Mouse (Mus musculus): Measurements from ENCODE around the gene Lama5.

Gene Lama5

DNA sequence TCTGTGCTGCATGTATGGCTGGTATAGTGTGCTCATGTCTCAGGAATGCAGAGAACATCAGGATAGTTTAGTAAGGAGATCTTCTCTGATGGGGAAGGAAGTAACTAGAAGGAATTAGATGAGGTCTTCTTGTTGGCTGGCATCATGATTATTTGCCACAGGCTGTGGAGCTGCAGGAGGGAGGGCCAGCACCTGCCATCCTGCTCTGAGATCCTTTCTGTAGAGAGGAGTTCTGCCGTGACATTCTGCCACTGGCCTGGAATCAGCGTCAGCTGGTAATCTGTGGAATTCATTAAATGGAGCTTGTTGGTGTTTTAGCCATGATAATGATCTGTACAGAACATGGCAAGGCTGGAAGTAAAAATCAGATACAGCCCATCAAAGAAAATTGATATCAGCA, 79.6 kb downstream of the Lama5 start:
- no peak for DNase-seq (ENCODE audit: low spot score)

DNA sequence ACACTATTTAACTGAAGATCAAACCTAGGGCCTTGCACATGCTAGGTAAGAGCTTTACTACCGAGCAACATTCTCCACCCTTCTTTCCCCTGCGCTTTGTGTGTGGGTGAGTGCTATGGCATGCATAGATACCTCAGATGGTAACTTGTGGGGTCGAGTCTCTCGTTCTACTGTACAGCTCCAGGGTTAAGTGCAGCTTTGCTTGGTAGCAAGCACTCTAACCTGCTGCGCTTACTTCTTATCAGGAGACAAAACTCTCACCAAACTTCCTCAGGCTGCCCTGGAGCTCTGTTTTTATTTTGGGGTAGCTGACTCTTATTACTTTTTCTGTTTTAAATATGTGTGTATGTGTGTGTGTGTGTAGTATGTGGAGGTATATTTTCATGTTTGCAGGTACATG, 90.2 kb downstream of the Lama5 start:
- DNase-seq (ENCODE audit: low spot score), result no peak

GRCm38 (mm10) chr2:180133911-180134310, 91.7 kb downstream of the Lama5 start:
- DNase-seq (ENCODE audit: low spot score), result no peak

GRCm38 (mm10) chr2:180133231-180133630, 92.4 kb downstream of the Lama5 start:
- DNase-seq (ENCODE audit: low spot score), result no peak

DNA sequence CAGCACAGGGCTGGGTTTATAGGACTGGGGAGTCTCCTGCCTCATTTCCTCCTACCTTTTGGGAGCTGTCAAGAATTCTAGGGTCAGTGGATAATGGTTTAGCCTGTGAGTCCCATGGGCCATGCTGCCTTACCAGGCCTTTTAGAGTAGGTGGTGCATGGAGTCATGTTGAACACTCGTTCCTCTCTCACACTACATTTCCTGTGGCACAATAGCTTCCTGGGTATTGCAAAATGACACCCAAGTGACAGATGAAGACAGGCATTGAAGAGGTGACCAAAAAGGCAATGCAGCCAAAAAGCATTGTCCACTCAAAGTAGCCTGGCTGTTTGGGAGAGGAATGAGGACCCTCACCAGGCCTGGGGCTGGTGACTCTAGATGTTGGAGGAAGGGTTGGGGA, 98.0 kb downstream of the Lama5 start:
- DNase-seq (ENCODE audit: low spot score), result no peak
